Mouse (Mus musculus) right cerebral cortex, postnatal 25 days (tissue): ENCODE results near the gene Clmn.
"Not testable (repeated sequence)": the region's sequence is repeated elsewhere in the genome, so short reads cannot be mapped to it uniquely, and the experiment has no call there.

Source experiments
- DNase-seq: peaks from one replicate; pipeline ENCODE4 v3.0.0; 2022

Clmn gene

GRCm38 (mm10) chr12:104748946-104749345, 115.9 kb downstream of the Clmn start:
- no peak for DNase-seq

GRCm38 (mm10) chr12:104747252-104747651, 117.6 kb downstream of the Clmn start:
- no peak for DNase-seq

- no peak for DNase-seq
Observed at GRCm38 (mm10) chr12:104746601-104747000, 118.3 kb downstream of the Clmn start.

DNA sequence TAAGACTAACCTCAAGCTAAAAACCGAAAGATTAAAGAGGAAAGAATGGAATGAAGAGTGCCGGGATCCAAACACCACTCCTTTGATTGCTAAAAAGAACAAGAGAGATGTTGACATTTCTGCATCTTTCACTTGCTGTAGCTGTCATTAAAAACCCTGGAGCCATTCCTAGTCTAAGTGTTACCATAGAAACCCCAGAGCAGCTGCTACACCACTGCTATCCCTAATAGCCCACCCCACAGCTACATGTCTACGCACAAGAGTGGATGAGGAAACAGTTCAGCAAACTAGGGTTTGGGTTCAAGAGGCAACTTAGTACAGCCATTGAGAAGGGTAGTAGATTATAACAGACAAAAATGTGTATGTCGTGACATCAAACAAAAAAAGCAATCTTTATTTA, 121.2 kb downstream of the Clmn start:
- DNase-seq, result no peak

DNA sequence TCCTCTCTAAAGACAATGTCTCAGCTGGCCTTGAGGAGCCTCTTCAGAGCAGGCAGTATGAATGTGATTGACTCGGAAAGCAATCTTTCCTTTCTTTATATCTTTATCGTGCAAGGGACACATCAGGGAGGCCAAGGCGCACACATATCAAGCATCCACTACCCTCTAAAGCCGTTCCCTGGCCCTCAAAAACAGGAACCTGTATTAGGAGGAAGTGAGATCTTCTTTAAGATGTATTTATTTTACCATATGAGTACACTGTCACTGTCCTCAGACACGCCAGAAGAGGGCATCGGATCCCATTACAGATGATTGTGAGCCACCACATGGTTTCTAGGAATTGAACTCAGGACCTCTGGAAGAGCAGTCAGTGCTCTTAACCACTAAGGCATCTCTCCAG, 122.6 kb downstream of the Clmn start:
- DNase-seq, result no peak

DNA sequence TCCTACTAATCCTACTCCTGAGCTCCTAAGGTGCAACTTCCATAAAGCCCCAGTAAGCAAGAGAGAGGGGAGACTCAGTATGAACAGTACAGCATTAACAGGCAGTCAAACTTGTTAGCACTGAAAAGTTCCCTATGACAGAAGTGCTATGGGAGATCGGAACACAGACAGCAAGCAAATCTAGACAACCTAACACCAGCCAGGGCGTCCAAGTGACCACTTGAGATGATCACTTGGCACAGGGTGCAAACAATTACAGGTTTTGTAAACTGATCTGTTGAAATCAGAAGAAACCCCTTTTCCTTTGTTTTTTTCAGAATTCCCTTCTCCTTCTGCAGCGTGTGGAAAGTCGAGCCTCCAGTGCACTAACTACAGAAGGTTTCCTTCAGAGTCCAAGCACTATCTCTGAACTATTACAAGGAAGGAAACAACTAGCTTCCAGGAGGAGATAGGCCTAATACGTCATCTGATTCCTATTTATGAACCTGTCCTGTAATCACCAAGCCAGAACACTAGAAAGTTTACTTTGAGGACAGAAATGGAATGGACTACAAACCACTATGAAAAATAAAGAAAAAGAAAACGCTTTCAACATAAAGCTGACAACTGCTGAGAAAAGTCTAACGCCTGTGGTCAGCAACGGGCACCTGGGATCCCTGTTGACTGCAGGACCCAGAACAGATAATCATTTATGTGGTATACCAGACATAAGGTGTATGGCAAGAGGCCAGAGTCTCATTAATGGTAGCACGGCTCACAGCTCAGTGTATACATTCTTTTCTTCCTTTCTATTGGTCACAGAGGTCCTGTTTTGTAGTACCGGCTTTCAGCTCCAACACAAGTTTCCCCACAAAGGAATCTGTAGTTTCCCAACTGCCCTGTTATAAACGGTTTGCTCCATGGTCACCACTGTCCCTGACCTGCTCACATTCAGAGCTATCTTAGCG, 123.8 kb downstream of the Clmn start:
- DNase-seq, result no peak

GRCm38 (mm10) chr12:104738931-104739330, 125.9 kb downstream of the Clmn start:
- DNase-seq, result no peak

GRCm38 (mm10) chr12:104738446-104738845, 126.4 kb downstream of the Clmn start:
- no peak for DNase-seq

- peak; percentile 16 for DNase-seq
Observed at GRCm38 (mm10) chr12:104737666-104738065, 127.2 kb downstream of the Clmn start.

- DNase-seq, result no peak
Observed at GRCm38 (mm10) chr12:104735993-104736395, 128.9 kb downstream of the Clmn start.

GRCm38 (mm10) chr12:104733165-104733564, 131.7 kb downstream of the Clmn start:
- no peak for DNase-seq

GRCm38 (mm10) chr12:104731782-104732181, 133.1 kb downstream of the Clmn start:
- DNase-seq, result no peak

- not testable (repeated sequence) for DNase-seq
Observed at GRCm38 (mm10) chr12:104726436-104726835, 138.4 kb downstream of the Clmn start.

DNA sequence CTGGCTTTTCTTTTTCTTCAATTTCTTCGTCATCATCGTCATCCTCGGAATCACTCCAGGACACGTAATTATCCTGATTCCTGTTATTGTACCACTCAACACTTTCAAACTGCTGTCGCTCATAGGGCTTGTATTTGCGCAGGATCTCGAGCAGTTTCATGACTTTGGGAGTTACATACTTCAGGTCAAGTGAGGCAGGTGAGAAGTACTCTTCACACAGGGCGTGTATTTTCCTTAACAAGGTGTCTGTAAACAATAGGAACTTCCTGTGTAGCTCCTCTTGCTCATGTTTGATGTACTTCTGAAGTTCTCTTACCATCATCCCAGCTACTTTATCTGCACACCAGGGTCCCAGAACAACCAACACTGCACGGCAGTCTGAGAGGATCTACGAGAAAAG, 142.8 kb downstream of the Clmn start:
- DNase-seq, result no peak

DNA sequence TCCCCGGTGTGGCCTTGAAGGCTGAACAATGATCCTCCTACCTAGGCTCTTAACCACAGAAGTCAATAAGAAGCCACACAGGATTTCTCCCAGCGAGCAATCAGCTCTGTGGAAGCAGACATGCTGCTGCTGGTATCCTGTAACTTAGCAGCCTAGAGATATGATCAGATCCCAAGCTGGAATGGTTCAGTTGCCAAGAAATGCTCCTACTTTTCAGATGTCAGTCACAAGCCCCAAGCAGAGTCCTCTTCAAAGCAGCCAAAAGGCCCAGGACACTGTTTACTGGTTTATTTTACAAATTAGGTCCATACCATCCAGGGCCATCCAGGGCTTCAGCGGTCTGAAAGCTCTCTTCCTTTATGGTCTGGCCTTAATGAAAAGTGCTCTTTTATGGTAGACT, 143.9 kb downstream of the Clmn start:
- DNase-seq, result no peak

DNA sequence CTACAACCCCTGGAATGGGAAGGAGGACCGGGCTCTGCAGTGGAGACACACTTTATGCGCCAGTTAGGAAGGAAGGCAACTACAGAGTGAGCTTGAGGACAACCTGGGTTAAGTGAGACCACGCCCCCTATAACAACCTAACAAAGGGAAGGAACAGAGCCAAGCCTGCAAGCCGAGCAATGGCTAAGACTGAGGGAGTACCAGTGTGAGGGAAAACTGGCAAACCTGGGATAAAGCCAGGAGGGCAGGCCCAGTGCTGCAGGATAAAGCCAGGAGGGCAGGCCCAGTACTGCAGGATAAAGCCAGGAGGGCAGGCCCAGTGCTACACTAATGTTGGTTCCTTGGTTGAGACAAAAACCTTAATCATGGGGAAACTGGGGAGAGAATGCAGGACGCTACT, 145.9 kb downstream of the Clmn start:
- DNase-seq, result no peak

- no peak for DNase-seq
Observed at GRCm38 (mm10) chr12:104716409-104716808, 148.5 kb downstream of the Clmn start.

DNA sequence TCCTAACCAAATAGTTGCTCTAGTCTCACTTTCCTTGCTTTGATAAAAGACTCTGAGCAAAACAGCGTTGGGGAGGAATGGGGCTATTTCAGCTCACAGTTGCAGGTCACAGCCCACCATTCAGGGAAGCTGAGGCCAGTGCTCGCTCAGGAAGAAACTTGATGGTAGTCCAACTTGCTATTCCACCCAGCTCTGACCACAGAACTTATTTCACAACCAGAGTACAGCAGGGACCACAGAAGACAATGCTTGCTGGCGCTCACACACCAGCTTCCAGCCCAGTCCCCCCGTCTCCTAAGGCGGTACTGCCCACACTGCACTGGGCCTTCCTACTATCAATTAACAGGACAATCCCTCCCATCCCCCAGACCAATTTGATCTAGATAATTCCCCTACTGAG, 149.4 kb downstream of the Clmn start:
- no peak for DNase-seq
